Mouse (Mus musculus) hindbrain, embryonic 11.5 days (tissue): ENCODE data around the gene Calcb. TPM values are rescaled to one million over a fixed set of nuclear protein-coding genes. Genes with fewer than 3 reads are reported as not detected.

ENCODE experiments used
- ATAC-seq: fragments of 200-750 bp; cut with Nextera tagmentation; 2 replicates; pipeline ENCODE4 v1.8.0; 2017; ENCODE audit warnings: mild to moderate bottlenecking, moderate TSS enrichment, moderate library complexity; ENCODE audit not compliant: low FRiP score
- DNase-seq: peaks from one replicate; pipeline ENCODE4 v3.0.0-alpha.2; 2015; ENCODE audit warnings: low spot score
- H3K27ac ChIP-seq: fragments of 300-500 bp; sonication (generic); 2 replicates; pipeline ENCODE4 v1.5.1; 2014; ENCODE audit warnings: mild to moderate bottlenecking, low read depth, low read length
- H3K27me3 ChIP-seq: fragments of 300-500 bp; sonication (generic); 2 replicates; pipeline ENCODE4 v1.6.1; 2014; ENCODE audit warnings: mild to moderate bottlenecking, low read length, moderate library complexity, mixed read lengths; ENCODE audit not compliant: control insufficient read depth, insufficient read depth
- H3K36me3 ChIP-seq: fragments of 300-500 bp; sonication (generic); 2 replicates; pipeline ENCODE4 v1.6.1; 2014; ENCODE audit warnings: mild to moderate bottlenecking, low read length, moderate library complexity, mixed read lengths; ENCODE audit not compliant: control insufficient read depth, insufficient read depth
- H3K4me1 ChIP-seq: fragments of 300-500 bp; sonication (generic); replicated peaks from 2 replicates; pipeline ENCODE4 v1.6.1; 2014; ENCODE audit warnings: low read length, mixed read lengths; ENCODE audit not compliant: control insufficient read depth, insufficient read depth
- H3K4me2 ChIP-seq: fragments of 300-500 bp; sonication (generic); replicated peaks from 2 replicates; pipeline ENCODE4 v1.6.1; 2014; ENCODE audit warnings: mild to moderate bottlenecking, low read depth, low read length
- H3K4me3 ChIP-seq: fragments of 300-500 bp; sonication (generic); 2 replicates; pipeline ENCODE4 v1.5.1; 2014; ENCODE audit warnings: low read depth, low read length
- H3K9ac ChIP-seq: fragments of 300-500 bp; sonication (generic); 2 replicates; pipeline ENCODE4 v1.6.1; 2014; ENCODE audit warnings: low read depth, low read length
- H3K9me3 ChIP-seq: fragments of 300-500 bp; sonication (generic); 2 replicates; pipeline ENCODE4 v1.6.1; 2016; ENCODE audit warnings: low read length; ENCODE audit not compliant: control insufficient read depth
- WGBS: fragments of 180-500 bp; shearing (Covaris S2); extraction: QIAGEN DNeasy Blood & Tissue Kit; methylation state at CpG from one replicate; pipeline ENCODE4 v1.1.7; 2014; 5-methylcytosine and 5-hydroxymethylcytosine counted together
- polyA plus RNA-seq: library from polyadenylated mRNA; unstranded; fragments of >200 nt; fragmentation: Nextera tagmentation; extraction: Ambion mirVana; gene quantifications from 2 replicates; pipeline ENCODE4 v1.2.1, GENCODE M21; 2014

Gene Calcb
- polyA plus RNA-seq, 1 experiment from 2014 or later: not detected

DNA sequence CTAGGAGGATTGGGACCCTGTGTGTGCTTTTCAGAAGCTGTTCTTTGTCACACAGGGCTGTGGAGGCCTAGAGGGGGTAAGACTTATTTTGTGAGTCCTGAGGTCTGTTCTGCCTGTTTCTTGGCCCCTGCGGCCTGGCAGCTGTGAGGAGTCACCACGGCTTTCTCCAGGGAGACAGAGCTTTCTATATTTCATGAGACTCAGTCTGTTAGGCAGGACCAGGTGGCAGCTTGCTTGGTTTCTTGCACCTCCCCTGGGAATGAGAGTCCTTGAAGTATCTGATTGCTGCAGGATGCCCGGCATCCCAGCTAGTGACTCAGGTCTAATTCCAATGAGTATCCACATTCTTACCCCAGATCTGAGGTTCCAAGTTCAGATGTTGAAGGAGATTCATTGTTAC is 46.8 kb downstream of the Calcb start:
- ATAC-seq (no peak), DNase-seq (no peak)
- H3K9me3 ChIP-seq: no peaks in the 10 kb centered on the region
- H3K27ac ChIP-seq: no peak overlapping the region
- no peak overlapping the region for H3K4me3 ChIP-seq
- no peak overlapping the region for H3K9ac ChIP-seq
- no peaks in the 10 kb centered on the region for H3K4me1 ChIP-seq
- 79% methylated on average over 3 of the region's 3 CpGs for WGBS
- no peak overlapping the region for H3K4me2 ChIP-seq
- H3K27me3 ChIP-seq: no peaks in the 10 kb centered on the region
- no peaks in the 10 kb centered on the region for H3K36me3 ChIP-seq

DNA sequence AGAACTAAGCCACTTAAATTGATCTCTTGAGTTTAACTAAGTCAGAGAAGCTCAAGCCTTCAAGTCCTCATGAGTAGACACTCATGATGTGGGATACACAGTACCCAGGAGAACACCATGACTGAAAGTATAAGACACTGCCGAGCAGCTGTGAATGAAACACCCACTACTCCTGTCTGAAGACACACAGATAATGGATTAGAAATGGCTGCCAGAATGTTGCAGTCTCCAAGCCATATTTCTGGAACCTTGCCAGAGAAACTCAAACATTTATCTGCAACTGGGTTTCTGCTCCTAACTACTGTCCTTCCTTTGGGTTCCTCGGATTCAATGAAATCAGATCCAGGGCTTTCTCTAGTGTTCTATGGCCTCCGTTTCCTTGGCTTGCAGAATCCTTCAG is 48.1 kb downstream of the Calcb start:
- DNase-seq (no peak), ATAC-seq (no peak)
- Histone ChIP-seq H3K27ac (no peak overlapping the region), H3K9ac (no peak overlapping the region), H3K27me3 (no peaks in the 10 kb centered on the region), H3K4me3 (no peak overlapping the region), H3K36me3 (no peaks in the 10 kb centered on the region), H3K4me1 (no peaks in the 10 kb centered on the region), H3K9me3 (no peaks in the 10 kb centered on the region), H3K4me2 (no peak overlapping the region)
- WGBS: 86% methylated on average over 3 of the region's 3 CpGs

DNA sequence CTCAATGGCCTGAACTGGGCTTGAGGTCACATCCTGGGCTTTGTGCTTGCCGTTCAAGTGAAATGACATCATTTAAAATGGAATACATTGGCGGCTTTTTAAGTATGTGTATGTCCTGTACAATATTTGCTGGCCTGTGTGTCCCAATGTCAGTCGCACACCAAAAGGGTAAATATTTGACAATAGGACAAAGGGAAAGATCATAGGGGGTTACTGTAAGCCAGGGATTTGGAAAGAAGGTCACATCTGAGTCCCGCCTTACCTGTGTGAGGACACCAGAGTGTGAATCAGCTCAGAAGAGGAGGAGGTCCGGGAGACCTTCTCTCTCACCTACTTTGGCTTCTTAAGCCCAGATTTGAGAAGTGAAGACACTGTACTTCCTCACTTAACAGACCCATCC is 50.1 kb downstream of the Calcb start:
- Histone ChIP-seq H3K9me3 (no peaks in the 10 kb centered on the region), H3K9ac (no peak overlapping the region)

DNA sequence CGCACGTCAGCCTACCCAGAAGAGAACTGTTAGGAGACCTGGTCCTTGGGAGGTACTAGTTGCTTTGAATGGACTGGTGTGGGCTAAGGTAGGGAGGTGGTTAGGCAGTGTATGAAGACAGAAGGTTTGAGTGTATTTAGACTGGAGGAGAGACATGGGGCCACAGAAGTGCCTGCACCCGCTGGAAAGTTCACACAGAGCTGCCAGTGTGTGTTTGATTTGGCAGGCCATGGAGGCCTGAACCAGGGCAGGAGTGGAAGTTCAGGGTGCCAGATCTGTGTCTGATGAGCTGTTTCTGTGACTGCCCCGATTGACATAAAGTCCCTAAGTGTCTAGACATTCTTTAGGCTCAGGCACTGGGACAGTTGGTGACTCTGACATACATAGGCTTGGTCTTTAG is 50.6 kb downstream of the Calcb start:
- no peak for ATAC-seq
- Histone ChIP-seq H3K27ac (no peak overlapping the region), H3K9ac (no peak overlapping the region), H3K4me2 (no peak overlapping the region), H3K4me3 (no peak overlapping the region), H3K27me3 (no peaks in the 10 kb centered on the region), H3K36me3 (no peaks in the 10 kb centered on the region), H3K4me1 (no peaks in the 10 kb centered on the region), H3K9me3 (no peaks in the 10 kb centered on the region)
- whole genome bisulfite sequencing: 79% methylated on average over 4 of the region's 4 CpGs
- no peak for DNase-seq

More for the DNA sequence above, 50.1 kb downstream of the Calcb start:
- no peaks in the 10 kb centered on the region for H3K27me3 ChIP-seq
- WGBS: 93% methylated on average over 5 of the region's 5 CpGs
- DNase-seq: no peak
- H3K4me3 ChIP-seq: no peak overlapping the region
- H3K4me2 ChIP-seq: no peak overlapping the region
- no peak for ATAC-seq
- no peaks in the 10 kb centered on the region for H3K4me1 ChIP-seq
- H3K36me3 ChIP-seq: no peaks in the 10 kb centered on the region
- no peak overlapping the region for H3K27ac ChIP-seq

DNA sequence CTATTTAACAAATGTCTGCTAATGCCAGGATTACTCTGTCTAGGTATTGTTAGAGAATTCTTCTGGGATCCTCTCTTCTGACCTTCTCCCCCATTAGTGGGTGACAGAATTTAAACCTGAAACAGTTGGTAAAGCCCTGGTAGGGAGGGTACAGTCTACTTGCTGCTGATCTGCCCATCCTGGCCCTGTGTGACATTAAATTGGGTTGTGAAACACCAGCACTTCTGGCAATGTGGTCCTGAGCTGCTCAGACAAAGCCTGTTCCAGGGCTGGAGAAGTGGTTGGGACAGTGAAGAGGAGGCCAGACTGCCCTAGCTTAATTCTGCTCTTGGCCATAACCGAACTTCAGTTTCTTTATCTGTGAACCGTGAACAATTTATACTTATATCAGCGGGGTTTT is 52.1 kb downstream of the Calcb start:
- ATAC-seq (no peak), DNase-seq (no peak)
- Histone ChIP-seq H3K27ac (no peak overlapping the region), H3K9me3 (no peaks in the 10 kb centered on the region), H3K36me3 (no peaks in the 10 kb centered on the region), H3K4me3 (no peak overlapping the region), H3K9ac (no peak overlapping the region), H3K4me1 (no peaks in the 10 kb centered on the region), H3K27me3 (no peaks in the 10 kb centered on the region), H3K4me2 (no peak overlapping the region)
- 89% methylated on average over 3 of the region's 3 CpGs for WGBS

DNA sequence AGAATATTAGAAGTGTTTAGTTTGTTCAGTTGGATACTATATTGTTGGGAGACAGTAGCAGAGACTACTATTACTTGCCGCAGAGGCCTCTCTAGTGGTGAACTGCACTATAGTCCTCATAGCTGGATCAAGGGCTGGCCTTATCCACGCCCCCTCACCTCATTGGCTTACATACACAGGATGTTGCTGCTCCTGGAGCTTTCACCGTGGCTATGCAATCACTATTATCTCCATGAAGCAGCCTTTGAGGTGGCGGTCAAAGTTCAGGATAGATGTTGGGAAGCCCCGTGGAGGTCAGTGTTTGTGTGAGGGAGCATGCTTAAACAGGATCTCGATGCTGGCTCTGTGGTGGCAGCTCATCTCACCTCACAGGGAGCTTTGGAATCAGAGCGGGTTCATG is 53.4 kb downstream of the Calcb start:
- DNase-seq: no peak
- Histone ChIP-seq H3K9me3 (no peaks in the 10 kb centered on the region), H3K4me3 (no peak overlapping the region), H3K27ac (no peak overlapping the region), H3K4me2 (no peak overlapping the region), H3K27me3 (no peaks in the 10 kb centered on the region), H3K36me3 (no peaks in the 10 kb centered on the region), H3K4me1 (no peaks in the 10 kb centered on the region), H3K9ac (no peak overlapping the region)
- no peak for ATAC-seq
- WGBS: 77% methylated on average over 7 of the region's 7 CpGs

Other genes starting within 250 kb of the Calcb start
- gene Cyp2r1, start 155.7 kb upstream of the Calcb start, polyA plus RNA-seq: 0.91 and 2.4 TPM in 2 replicates
- gene Calca, start 82.3 kb upstream of the Calcb start, polyA plus RNA-seq: 9.7 and 10.8 TPM in 2 replicates
- 7.5 and 10.9 TPM in 2 replicates for gene Insc, start 25.1 kb downstream of the Calcb start, polyA plus RNA-seq